Mouse (Mus musculus): ENCODE measurements at regions not wholly inside any gene's neighbourhood (a gene's known extent, or its start where the extent isn't known, plus 50 kb on each side); places are given as distances from the start of the nearest gene placed in this dataset.

DNA sequence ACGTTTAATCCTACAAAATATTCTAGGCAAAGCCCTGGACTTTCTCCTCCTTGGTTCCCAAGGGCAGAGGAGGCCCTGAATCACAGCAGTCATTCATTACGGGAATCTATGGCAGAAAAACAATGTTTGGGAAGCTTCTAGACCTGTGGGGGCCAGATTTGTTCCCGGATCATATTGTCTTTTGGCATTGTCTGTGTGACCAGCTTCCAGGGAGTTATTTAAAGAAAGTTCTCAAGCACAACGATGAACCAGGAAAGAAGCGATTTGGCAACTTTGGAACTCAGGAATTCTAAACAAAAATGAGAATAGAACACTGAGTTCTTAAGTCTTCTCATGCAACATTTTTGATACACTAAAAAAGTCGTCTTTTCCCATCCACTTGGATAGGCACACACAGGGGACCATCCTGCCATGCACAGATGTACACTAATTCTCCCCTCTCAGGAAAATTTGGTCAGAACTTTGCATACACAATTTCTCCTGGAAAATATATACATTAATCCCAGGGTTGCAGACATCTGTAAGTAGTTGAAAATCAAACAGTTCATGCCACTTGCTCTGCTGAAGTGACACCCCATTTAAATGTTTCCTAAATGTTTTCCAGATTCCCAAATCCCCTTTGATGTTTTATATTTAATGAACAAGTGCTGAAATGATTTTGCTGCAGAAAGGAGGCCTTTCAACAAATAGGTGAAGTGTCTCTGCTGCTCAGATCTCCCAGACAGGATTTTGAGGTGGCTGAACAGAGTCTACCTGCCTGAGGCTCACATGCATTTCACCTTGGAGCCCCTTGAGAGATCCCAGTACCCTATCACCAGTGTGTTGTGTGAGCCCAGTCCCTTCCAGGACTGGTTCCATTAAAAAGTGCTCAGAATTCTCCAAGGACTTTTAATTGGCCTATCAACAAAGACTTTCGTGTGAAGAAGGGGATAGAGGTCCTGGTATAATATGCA, 548.9 kb upstream of the Nrp1 start:
- no peak for DNase-seq (ENCODE audit: low read depth, low spot score)

DNA sequence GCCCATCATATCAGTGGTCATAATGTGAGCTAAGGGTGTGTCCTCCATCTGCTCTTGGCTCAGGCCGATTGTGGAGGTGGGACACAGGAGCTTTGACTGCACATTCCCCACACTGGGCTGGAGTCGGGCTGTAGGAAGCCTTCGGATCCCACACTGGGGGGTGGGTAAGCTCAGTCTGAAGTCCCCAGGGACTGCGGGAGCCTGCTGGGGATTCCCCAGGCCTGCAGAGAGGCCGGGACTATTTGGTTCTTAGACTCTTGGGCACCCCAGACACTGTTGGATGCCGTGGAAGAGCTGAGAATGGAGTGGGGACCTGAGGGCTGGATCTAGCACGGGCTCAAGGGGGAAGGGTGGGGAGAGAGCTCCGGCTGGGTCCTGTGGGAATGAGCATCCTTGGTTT, 547.1 kb upstream of the Nrp1 start:
- DNase-seq (ENCODE audit: low read depth, low spot score): no peak

DNA sequence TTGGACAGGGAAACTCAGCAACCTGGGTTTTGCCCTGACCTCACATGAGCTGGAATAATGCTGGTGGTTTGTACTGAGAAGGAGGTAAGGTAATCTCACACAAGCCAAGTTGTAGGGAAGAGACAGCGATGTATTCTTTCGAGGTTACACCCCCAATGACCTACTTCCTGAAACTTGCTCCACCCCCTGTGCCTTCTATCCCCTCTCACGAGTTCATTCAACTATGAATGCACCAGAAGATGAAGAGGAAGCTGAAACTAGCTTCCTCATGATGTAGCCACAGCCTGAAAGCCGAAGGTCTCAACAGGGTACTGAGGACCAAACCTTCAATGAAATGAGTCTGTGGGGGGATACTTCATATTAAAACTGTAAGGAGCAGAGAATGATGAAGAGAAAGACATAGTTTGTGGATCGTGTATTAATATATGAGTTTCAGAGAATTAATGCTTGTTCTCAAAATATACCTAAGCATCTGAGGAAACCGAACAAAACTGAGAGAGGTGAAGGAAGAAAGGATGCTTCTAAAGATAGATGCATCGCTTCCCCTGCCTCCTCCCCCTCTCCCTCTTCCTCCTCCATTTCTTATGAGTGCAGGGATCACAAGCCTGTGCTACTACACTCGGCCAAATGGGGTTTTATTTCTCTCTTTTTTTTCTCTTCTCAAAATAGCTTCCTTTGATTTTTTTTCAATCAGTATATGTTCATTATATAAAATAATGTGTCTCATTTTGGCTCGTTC, 543.5 kb upstream of the Nrp1 start:
- DNase-seq (ENCODE audit: low read depth, low spot score): peak; percentile 21

DNA sequence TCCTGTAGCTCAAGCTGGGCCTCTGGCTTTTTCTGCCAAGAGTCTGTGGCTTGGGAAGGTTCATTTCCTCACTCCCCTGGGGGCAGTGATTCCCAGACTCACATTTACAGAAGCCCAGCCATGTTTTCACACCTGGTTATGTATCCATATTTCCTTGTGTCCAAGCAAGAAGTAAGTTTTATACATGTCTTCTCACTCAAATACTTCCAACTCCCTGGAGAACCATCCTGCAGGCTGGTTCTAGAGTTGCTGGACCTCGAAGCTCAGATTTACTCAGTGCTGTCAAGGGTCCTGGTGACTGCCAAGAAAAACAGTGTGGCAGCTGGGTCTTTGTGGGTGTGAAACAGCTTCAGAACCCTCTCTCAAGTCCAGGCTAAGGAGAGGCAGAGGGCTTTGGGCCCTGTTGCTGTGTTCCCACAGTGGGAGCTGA, 537.6 kb upstream of the Nrp1 start:
- no peak for DNase-seq (ENCODE audit: low read depth, low spot score)

DNA sequence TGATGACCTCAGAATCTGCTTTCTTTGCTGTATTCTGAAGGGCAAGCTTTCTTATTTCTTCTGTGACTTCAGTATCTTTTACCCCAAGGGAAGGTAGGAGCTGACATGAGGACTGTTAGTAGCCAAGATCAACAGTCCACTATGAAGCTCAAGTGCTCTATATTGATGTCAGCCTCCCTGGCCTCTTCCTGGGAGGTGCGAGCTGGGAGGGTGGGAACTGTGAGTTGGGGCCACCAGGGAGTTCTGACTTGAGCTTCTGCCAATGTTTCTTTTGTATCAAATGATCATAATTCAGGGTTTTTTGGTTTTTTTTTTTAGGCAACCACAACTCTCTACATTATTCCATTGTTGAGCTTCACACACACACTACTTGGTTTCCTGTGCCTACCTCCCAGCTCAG, 536.8 kb upstream of the Nrp1 start:
- DNase-seq (ENCODE audit: low read depth, low spot score): no peak

DNA sequence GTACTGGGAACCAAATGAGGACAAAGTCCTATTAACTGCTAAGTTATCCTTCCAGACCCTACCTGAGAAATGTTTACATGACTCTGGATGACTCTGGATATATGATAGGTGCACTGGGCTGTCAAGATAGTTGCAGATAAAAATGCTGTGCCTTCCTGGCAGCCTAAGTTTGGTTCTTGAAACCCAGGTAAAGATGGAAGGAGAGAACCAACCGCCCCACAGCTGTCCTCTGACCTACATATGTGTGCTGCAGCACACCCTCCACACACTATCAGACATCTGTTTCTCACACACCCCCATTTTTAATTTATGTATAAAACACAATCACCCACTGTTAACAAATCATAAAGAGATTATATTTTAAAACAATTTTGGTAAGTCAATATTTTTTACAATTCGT, 533.4 kb upstream of the Nrp1 start:
- no peak for DNase-seq (ENCODE audit: low read depth, low spot score)

DNA sequence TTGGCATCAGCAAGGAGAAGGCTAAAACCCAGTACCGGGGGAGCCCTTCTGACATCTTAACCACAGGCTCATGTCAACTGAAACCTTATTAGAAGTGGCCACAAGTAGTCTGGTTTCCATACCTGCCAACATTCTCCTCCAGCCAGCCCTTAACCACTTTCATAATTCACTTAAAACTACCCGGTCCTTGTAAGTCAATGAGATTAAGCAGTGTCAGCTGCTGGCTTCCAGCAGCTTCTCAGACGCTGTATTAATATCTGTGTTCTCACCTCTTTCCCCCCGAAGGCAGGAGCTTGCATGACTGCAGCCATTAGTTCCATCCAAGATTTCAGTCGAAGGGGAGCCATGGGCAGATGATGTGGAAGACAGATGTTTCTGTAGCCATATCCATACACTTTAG, 530.6 kb upstream of the Nrp1 start:
- no peak for DNase-seq (ENCODE audit: low read depth, low spot score)

DNA sequence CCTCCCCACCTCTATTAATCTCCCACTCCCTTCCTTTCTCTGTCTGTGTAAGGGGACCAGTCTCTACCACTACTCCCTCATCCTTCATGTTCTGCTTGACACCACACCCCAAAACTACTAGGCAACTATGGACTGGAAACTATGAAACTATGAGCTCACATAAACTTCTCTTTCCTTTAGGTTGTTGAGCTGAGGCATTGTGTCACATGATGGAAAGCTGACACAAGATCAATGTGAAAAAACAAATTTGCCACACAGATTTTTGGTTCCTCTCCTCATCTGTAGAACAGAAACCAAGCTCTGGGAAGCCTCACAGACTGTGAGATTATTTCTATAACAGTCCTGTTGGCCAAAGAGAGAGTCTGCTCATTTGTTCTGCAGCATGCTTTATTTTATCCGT, 528.7 kb upstream of the Nrp1 start:
- DNase-seq (ENCODE audit: low read depth, low spot score): no peak

DNA sequence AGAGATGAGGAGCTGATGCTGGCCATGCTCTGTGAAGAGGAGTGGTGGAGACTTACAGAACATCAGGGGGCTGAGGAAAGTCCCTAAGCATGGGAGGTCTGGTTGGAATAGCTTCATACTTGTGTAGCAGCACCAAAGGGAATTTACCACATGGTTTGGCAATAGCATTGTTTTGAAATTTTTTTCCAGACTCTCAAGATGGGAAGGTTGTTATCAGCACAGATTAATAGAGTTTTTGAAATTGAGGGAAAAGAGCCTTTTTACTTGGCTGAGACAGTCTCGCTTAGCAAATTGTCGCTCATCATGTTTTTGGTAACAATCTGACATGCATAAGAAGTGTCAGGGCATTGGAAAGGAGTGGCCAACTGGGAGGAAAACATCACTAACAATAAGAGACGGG, 524.4 kb upstream of the Nrp1 start:
- no peak for DNase-seq (ENCODE audit: low read depth, low spot score)

DNA sequence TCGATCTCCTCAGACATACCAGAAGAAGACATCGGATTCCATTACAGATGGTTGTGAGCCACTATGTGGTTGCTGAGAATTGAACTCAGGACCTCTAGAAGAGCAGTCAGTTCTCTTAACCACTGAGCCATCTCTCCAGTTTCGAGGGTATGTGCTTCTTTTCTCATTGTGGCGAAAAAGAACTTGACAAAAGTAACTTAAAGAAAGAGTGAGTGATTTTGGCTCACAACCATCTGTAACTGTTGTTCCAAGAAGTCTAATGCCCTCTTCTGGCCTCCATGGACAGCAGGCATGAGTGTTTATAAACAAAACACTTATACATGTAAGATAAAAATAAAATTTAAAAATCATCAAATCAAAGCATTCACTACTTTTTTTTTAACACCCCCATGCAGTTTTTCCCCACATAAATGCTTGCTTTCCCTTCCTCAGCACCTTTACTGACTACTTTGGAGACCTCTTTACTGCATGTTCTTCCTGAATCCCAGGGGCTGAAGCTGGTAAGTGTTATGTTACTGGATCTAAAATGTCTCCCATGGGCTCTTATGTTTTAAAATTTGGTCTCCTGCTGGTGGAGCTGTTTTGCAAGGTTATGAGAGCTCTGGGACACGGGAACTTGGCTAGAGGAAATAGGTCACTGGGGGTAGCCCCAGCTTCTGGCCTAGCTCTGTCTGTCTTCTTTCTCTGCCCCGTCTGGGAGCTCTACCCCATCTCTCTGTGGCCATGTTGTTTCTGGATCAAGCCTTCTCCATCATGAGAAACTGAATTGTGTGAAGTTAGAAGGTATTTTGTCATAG, 521.8 kb upstream of the Nrp1 start:
- no peak for DNase-seq (ENCODE audit: low read depth, low spot score)

DNA sequence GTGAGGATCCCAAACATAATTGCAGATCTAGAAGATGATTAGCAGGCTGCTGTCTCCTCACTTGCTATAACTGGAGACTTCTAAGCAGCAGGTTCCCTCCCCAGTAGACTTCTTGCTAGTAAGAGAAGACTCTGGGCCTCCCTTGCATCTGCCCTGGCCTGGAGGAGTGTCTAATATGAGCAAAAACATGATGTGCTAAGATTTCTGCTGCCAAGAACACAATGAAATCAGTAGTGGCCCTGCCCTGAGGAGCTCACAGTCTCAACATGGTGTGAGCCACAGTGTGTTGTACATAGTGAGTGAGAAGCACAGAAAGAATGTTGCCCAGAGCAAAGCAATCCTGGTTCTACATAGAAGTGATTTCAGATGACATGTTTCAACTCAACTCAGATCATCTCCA, 520.1 kb upstream of the Nrp1 start:
- DNase-seq (ENCODE audit: low read depth, low spot score): no peak

DNA sequence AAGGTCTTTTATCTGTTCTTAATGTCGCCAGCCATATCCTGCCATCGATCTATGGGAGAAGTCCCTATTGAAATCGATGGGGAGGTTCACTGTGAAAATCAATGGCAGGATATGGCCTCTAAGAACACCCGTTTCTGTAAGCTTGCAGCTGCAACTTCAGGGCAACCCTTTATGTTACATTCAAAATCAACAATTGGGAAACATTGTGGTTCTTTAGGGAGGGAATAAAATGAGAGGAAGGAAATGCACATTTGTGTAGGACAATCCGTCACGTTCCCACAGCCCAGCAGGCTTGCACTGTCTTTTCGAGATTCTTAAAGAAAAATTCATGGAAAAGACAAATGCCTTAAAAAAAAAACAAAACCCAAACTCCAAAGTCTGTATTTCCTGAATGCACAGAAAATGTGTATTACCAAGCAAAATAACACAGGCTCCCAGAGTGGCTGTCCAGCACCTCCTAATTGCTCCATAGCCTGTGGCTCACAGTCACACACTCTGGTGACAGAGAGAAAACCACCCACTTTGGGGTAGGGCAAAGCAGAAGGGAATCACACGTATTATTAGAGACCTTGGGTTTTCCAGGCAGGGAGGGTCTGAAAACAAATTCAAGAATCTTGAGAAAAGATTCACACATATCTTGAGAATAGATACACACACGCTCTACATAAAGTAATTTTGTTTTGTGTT, 510.9 kb upstream of the Nrp1 start:
- DNase-seq (ENCODE audit: low read depth, low spot score): no peak

DNA sequence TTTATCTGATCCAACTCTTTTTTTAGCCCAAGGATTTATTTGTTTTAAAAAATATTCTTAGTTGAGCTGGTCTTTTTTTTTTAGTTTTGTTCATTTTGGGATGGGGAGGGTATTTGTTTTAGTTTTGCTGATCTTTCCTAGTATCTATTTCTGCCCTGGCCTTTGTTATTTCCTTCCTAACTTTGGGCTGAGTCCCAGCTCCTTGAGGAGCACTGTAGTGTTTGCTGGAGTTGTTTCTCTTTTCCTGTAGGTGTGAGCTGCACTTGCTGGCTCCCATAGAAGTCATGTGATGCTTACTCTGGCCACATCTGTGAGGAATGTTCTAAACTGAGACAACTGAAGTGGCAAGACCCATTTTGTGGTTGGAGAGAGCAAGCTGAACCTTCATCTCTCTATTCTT, 508.5 kb upstream of the Nrp1 start:
- no peak for DNase-seq (ENCODE audit: low read depth, low spot score)

DNA sequence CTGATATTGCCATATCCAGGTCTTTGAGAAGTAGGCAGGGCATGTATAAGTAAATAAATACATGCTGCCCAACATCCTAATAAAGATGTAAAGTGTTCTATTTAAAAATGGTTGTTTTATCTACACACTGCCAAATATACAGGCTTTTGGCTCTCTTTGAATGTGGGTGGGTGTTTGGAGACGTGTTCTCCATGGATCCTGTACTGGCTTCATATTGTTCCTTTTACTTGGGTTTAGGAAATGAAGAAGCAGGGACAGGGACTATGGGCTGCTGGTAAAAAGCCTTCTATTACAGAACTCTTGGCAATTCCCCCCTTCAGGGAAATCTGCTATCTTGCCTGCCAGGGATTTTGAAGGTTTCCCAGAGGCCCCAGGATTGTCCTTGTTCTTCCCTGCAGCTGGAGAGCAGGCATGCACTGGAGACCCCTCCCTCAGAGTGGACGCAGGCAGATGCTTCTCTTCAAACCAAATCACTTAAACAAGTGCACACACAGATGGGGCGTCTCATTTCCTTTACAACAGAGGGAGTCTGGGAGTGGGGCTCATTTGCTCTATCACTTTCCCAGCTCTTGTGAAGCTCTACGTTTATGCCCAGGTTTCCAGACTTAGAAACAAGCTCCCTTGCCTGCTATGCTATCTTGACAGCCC, 502.6 kb upstream of the Nrp1 start:
- no peak for DNase-seq (ENCODE audit: low read depth, low spot score)

DNA sequence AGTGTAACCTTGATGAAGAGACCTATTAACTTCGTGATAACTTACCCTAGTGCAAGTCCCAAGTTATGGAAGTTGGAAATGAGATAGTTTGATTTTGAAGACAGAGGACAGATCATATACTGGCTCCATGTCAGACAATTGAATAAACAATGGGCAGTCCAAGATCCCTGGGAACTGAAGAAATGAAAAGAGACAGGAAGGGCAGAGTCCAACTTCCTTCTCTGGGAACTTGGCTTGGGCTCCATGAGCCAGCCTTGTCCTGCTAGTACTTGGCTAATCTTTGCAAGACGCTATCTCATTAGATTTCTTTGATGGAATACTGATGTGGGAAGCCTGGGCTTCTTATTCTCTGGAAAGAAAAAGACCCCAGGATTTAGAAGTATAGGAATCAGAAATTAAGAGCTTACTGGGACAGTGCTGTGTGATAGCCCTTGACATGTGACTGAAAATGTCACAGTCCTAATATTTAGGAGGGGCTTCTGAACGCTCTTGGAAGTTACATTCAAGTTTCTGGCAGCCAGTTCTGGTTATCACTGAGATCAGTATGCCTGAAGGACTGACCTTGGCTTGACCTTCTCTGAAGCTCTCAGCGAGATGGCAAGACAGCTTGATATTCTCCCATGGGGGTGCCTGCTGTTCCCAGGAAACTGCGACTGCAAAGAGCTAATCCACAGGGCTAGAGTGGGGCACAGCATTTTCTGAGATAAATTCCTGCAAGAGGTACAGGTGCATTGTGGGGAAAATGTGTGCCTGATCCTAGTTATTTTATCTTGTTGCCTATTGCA, 501.9 kb upstream of the Nrp1 start:
- no peak for DNase-seq (ENCODE audit: low read depth, low spot score)

DNA sequence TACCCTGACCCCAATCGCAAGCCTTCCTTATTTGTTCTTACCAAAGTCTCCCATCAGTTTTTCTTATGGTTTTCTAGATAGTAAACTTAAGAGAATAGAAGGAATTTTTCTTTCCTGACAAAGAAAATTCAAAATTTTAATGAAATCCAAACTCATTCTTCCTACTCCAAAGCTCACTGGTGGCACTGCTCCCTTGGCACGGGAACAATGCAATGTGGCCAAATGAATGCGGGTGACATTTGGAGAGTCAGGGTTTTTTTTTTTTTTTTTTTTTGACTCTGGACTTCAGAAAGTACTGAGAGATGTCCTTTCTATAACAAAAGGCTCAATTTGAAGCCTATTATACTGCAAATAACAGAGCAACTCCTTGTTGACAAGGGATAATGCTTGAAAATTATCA, 499.4 kb upstream of the Nrp1 start:
- DNase-seq (ENCODE audit: low read depth, low spot score): no peak

DNA sequence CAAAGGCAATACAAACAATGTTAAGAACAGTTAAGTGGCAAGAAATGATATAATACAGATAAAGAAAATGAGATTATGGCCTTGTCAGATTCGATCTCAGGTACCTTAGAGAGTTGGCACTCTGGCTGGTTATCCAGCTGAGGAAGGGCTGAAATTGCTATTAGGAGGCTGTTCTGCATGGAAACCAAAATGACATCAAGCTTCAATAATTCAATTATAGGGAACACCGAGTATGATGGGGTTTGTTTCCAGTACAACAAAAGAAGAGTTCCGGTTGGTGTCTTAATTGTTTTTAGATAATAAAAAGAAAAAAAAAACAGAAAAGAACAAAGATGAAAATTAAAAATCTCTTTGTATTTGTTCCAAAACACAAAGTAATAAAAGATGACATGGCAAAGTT, 498.0 kb upstream of the Nrp1 start:
- no peak for DNase-seq (ENCODE audit: low read depth, low spot score)

DNA sequence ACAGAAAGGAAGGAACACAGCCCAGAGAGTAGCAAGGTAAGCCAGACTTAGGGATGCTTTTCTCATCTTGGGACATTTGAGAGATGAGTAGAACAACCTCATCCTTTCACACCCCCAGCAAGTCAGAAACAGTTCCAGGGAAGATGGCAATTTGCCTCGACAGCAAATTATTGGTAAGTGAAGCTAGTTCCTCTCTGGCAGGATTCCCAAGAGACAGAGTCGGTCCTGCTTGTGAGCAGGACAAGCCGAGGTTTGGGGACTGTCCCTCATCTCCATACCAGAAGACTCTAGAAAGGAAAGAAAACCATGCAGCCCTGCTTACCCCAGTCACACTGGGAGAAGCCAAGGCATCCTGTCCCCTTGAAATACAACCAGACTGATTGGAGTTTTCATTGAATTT, 497.5 kb upstream of the Nrp1 start:
- DNase-seq (ENCODE audit: low read depth, low spot score): no peak

DNA sequence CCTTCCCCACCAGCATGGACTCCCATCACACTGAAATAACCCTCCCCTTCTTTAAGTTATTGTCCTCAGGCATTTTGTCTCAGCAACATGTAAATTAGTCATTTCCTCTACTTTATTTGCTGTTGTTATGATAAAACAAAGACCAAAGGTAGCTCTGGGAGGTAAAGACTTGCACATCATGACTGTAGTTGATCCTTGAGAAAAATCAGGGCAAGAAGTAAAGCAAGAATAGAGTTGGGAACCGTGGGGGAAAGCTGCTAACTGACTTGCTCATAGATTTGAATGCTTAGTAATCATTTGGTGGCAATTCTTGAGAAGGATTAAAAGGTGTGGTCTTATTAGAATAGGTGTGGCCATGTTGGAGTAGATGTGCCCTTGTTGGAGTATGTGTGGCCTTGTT, 473.8 kb upstream of the Nrp1 start:
- no peak for DNase-seq (ENCODE audit: low read depth, low spot score)

DNA sequence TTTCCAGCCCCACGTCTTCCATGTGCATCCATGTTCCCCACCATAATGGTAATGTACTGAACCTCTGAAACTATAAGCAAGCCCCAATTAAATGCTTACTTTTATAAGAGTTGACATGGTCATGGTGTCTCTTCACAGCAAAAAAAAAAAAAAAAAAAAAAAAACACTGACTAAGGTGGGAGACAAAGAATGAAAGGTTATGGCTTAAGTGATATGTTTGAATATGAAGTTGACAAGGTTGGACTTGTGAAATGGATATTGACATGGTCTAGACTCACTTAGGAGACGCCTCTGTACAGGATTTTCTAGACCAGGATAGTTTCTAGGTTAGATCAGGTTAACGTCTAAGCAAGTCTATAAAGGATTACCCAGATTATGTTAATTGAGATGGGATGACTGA, 473.2 kb upstream of the Nrp1 start:
- no peak for DNase-seq (ENCODE audit: low read depth, low spot score)
